Mouse (Mus musculus) embryonic fibroblast, embryonic 13.5 days (primary cell): ENCODE results near the gene Ciao1.

Experiments
- CTCF ChIP-seq: IDR thresholded peaks from 2 replicates; pipeline ENCODE4 v1.5.1; 2011; ENCODE audit warnings: mild to moderate bottlenecking, control low read depth, low read length, moderate library complexity, borderline replicate concordance; ENCODE audit not compliant: insufficient read depth
- POLR2A ChIP-seq: IDR thresholded peaks from 2 replicates; pipeline ENCODE4 v1.6.1; 2011; ENCODE audit warnings: low read depth, mild to moderate bottlenecking, control low read depth, low read length, moderate library complexity

- TF ChIP-seq POLR2A = no peak
- TF ChIP-seq CTCF = no peak
Observed at GRCm38 (mm10) chr2:127278162-127278561, 30.5 kb upstream of the Ciao1 start.
